Mouse (Mus musculus): ENCODE measurements around the gene Ppp6r3. TPM values are rescaled to one million over a fixed set of nuclear protein-coding genes. Genes with fewer than 3 reads are reported as not detected.

Ppp6r3 gene
- polyA plus RNA-seq, 1 experiment from 2014 or later: 81.1 TPM

- Histone ChIP-seq H3K4me3 (ENCODE audit: low read length) (no peak overlapping the region), H3K4me2 (replicated peaks; ENCODE audit: low read depth, low read length) (no peak overlapping the region), H3K9me3 (ENCODE audit: control insufficient read depth, low read length) (no peaks in the 10 kb centered on the region), H3K27me3 (ENCODE audit: control insufficient read depth, insufficient read depth, low read length) (no peaks in the 10 kb centered on the region), H3K27ac (ENCODE audit: low read depth, low read length) (no peak overlapping the region), H3K36me3 (ENCODE audit: control insufficient read depth, insufficient read depth, low read length) (no peaks in the 10 kb centered on the region), H3K4me1 (ENCODE audit: control insufficient read depth, insufficient read depth, low read length) (0 out of 2 replicates have a peak, but pooled peaks cover 8% of the 10 kb centered on the region), H3K9ac (ENCODE audit: low read depth, low read length) (no peak overlapping the region)
- 85% methylated on average over 2 of the region's 2 CpGs for WGBS
- ATAC-seq (ENCODE audit: low FRiP score, low TSS enrichment): no peak
These were observed 19.3 kb downstream of the Ppp6r3 start for GRCm38 (mm10) chr19:3556169-3556827.

- Histone ChIP-seq H3K4me1 (ENCODE audit: control insufficient read depth, insufficient read depth, low read length) (0 out of 2 replicates have a peak, but pooled peaks cover 8% of the 10 kb centered on the region), H3K9ac (ENCODE audit: low read depth, low read length) (no peak overlapping the region), H3K4me3 (ENCODE audit: low read length) (no peak overlapping the region), H3K9me3 (ENCODE audit: control insufficient read depth, low read length) (no peaks in the 10 kb centered on the region), H3K4me2 (replicated peaks; ENCODE audit: low read depth, low read length) (no peak overlapping the region), H3K27ac (ENCODE audit: low read depth, low read length) (no peak overlapping the region), H3K27me3 (ENCODE audit: control insufficient read depth, insufficient read depth, low read length) (no peaks in the 10 kb centered on the region), H3K36me3 (ENCODE audit: control insufficient read depth, insufficient read depth, low read length) (no peaks in the 10 kb centered on the region)
- WGBS: 97% methylated on average over 8 of the region's 8 CpGs
- ATAC-seq (ENCODE audit: low FRiP score, low TSS enrichment): no peak
These were observed 20.8 kb downstream of the Ppp6r3 start for GRCm38 (mm10) chr19:3554785-3555184.

- H3K4me1 ChIP-seq (ENCODE audit: control insufficient read depth, insufficient read depth, low read length): 0 out of 2 replicates have a peak, but pooled peaks cover 8% of the 10 kb centered on the region
- H3K4me3 ChIP-seq (ENCODE audit: low read length): no peak overlapping the region
- no peak overlapping the region for H3K4me2 ChIP-seq (replicated peaks; ENCODE audit: low read depth, low read length)
- no peak overlapping the region for H3K9ac ChIP-seq (ENCODE audit: low read depth, low read length)
- H3K27me3 ChIP-seq (ENCODE audit: control insufficient read depth, insufficient read depth, low read length): no peaks in the 10 kb centered on the region
- 0 out of 2 replicates have a peak, but pooled peaks cover 3% of the 10 kb centered on the region for H3K36me3 ChIP-seq (ENCODE audit: control insufficient read depth, insufficient read depth, low read length)
- WGBS: 42% methylated on average over 4 of the region's 4 CpGs
- ATAC-seq (ENCODE audit: low FRiP score, low TSS enrichment): 0 out of 2 replicates have a peak, but pooled peaks have one; percentile 52
- H3K27ac ChIP-seq (ENCODE audit: low read depth, low read length): no peak overlapping the region
- H3K9me3 ChIP-seq (ENCODE audit: control insufficient read depth, low read length): no peaks in the 10 kb centered on the region
These were observed 23.9 kb downstream of the Ppp6r3 start for GRCm38 (mm10) chr19:3551573-3552159.

GRCm38 (mm10) chr19:3550101-3550500, 25.4 kb downstream of the Ppp6r3 start:
- no peak overlapping the region for H3K27ac ChIP-seq (ENCODE audit: low read depth, low read length)
- H3K4me2 ChIP-seq (replicated peaks; ENCODE audit: low read depth, low read length): no peak overlapping the region
- H3K4me1 ChIP-seq (ENCODE audit: control insufficient read depth, insufficient read depth, low read length): 0 out of 2 replicates have a peak, but pooled peaks cover 8% of the 10 kb centered on the region
- no peak overlapping the region for H3K4me3 ChIP-seq (ENCODE audit: low read length)
- H3K9ac ChIP-seq (ENCODE audit: low read depth, low read length): no peak overlapping the region
- no peaks in the 10 kb centered on the region for H3K27me3 ChIP-seq (ENCODE audit: control insufficient read depth, insufficient read depth, low read length)
- WGBS: 97% methylated on average over 1 of the region's 1 CpGs
- H3K36me3 ChIP-seq (ENCODE audit: control insufficient read depth, insufficient read depth, low read length): peaks cover 3% of the 10 kb centered on the region; the same call in 1 of the 2 replicates
- H3K9me3 ChIP-seq (ENCODE audit: control insufficient read depth, low read length): no peaks in the 10 kb centered on the region
- ATAC-seq (ENCODE audit: low FRiP score, low TSS enrichment): no peak

- H3K27ac ChIP-seq (ENCODE audit: low read depth, low read length): no peak overlapping the region
- no peak for ATAC-seq (ENCODE audit: low FRiP score, low TSS enrichment)
- H3K9ac ChIP-seq (ENCODE audit: low read depth, low read length): no peak overlapping the region
- WGBS: 94% methylated on average over 1 of the region's 1 CpGs
- H3K4me2 ChIP-seq (replicated peaks; ENCODE audit: low read depth, low read length): no peak overlapping the region
- H3K4me3 ChIP-seq (ENCODE audit: low read length): no peak overlapping the region
- H3K27me3 ChIP-seq (ENCODE audit: control insufficient read depth, insufficient read depth, low read length): no peaks in the 10 kb centered on the region
- H3K9me3 ChIP-seq (ENCODE audit: control insufficient read depth, low read length): no peaks in the 10 kb centered on the region
- peaks cover 3% of the 10 kb centered on the region; the same call in 1 of the 2 replicates for H3K36me3 ChIP-seq (ENCODE audit: control insufficient read depth, insufficient read depth, low read length)
- H3K4me1 ChIP-seq (ENCODE audit: control insufficient read depth, insufficient read depth, low read length): 0 out of 2 replicates have a peak, but pooled peaks cover 8% of the 10 kb centered on the region
These were observed 26.3 kb downstream of the Ppp6r3 start for GRCm38 (mm10) chr19:3549263-3549662.

GRCm38 (mm10) chr19:3548311-3548710, 27.2 kb downstream of the Ppp6r3 start:
- 88% methylated on average over 1 of the region's 1 CpGs for WGBS
- ATAC-seq (ENCODE audit: low FRiP score, low TSS enrichment): no peak
- no peak overlapping the region for H3K4me2 ChIP-seq (replicated peaks; ENCODE audit: low read depth, low read length)

GRCm38 (mm10) chr19:3544995-3545394, 30.6 kb downstream of the Ppp6r3 start:
- H3K9me3 ChIP-seq (ENCODE audit: control insufficient read depth, low read length): no peaks in the 10 kb centered on the region
- no peaks in the 10 kb centered on the region for H3K27me3 ChIP-seq (ENCODE audit: control insufficient read depth, insufficient read depth, low read length)
- H3K36me3 ChIP-seq (ENCODE audit: control insufficient read depth, insufficient read depth, low read length): peaks cover 23% of the 10 kb centered on the region
- H3K4me2 ChIP-seq (replicated peaks; ENCODE audit: low read depth, low read length): no peak overlapping the region
- 93% methylated on average over 2 of the region's 2 CpGs for WGBS
- ATAC-seq (ENCODE audit: low FRiP score, low TSS enrichment): no peak
- H3K9ac ChIP-seq (ENCODE audit: low read depth, low read length): no peak overlapping the region
- H3K4me3 ChIP-seq (ENCODE audit: low read length): no peak overlapping the region
- H3K27ac ChIP-seq (ENCODE audit: low read depth, low read length): no peak overlapping the region
- H3K4me1 ChIP-seq (ENCODE audit: control insufficient read depth, insufficient read depth, low read length): no peaks in the 10 kb centered on the region

More at GRCm38 (mm10) chr19:3548311-3548710, 27.2 kb downstream of the Ppp6r3 start:
- H3K4me3 ChIP-seq (ENCODE audit: low read length): no peak overlapping the region
- no peaks in the 10 kb centered on the region for H3K27me3 ChIP-seq (ENCODE audit: control insufficient read depth, insufficient read depth, low read length)
- H3K27ac ChIP-seq (ENCODE audit: low read depth, low read length): no peak overlapping the region
- H3K4me1 ChIP-seq (ENCODE audit: control insufficient read depth, insufficient read depth, low read length): 0 out of 2 replicates have a peak, but pooled peaks cover 8% of the 10 kb centered on the region
- H3K9ac ChIP-seq (ENCODE audit: low read depth, low read length): no peak overlapping the region
- no peaks in the 10 kb centered on the region for H3K9me3 ChIP-seq (ENCODE audit: control insufficient read depth, low read length)
- peaks cover 10% of the 10 kb centered on the region for H3K36me3 ChIP-seq (ENCODE audit: control insufficient read depth, insufficient read depth, low read length)

- no peak overlapping the region for H3K4me3 ChIP-seq (ENCODE audit: low read length)
- H3K36me3 ChIP-seq (ENCODE audit: control insufficient read depth, insufficient read depth, low read length): peaks cover 26% of the 10 kb centered on the region
- no peaks in the 10 kb centered on the region for H3K4me1 ChIP-seq (ENCODE audit: control insufficient read depth, insufficient read depth, low read length)
- 97% methylated on average over 4 of the region's 4 CpGs for WGBS
- no peak overlapping the region for H3K9ac ChIP-seq (ENCODE audit: low read depth, low read length)
- H3K9me3 ChIP-seq (ENCODE audit: control insufficient read depth, low read length): no peaks in the 10 kb centered on the region
- H3K4me2 ChIP-seq (replicated peaks; ENCODE audit: low read depth, low read length): no peak overlapping the region
- H3K27me3 ChIP-seq (ENCODE audit: control insufficient read depth, insufficient read depth, low read length): no peaks in the 10 kb centered on the region
- H3K27ac ChIP-seq (ENCODE audit: low read depth, low read length): no peak overlapping the region
- no peak for ATAC-seq (ENCODE audit: low FRiP score, low TSS enrichment)
These were observed 33.0 kb downstream of the Ppp6r3 start for GRCm38 (mm10) chr19:3542591-3542990.

GRCm38 (mm10) chr19:3540997-3541396, 34.6 kb downstream of the Ppp6r3 start:
- H3K27ac ChIP-seq (ENCODE audit: low read depth, low read length): no peak overlapping the region
- ATAC-seq (ENCODE audit: low FRiP score, low TSS enrichment): no peak
- 95% methylated on average over 5 of the region's 5 CpGs for WGBS
- peaks cover 23% of the 10 kb centered on the region for H3K36me3 ChIP-seq (ENCODE audit: control insufficient read depth, insufficient read depth, low read length)
- H3K9me3 ChIP-seq (ENCODE audit: control insufficient read depth, low read length): no peaks in the 10 kb centered on the region
- no peak overlapping the region for H3K4me3 ChIP-seq (ENCODE audit: low read length)
- H3K27me3 ChIP-seq (ENCODE audit: control insufficient read depth, insufficient read depth, low read length): no peaks in the 10 kb centered on the region
- no peaks in the 10 kb centered on the region for H3K4me1 ChIP-seq (ENCODE audit: control insufficient read depth, insufficient read depth, low read length)
- H3K9ac ChIP-seq (ENCODE audit: low read depth, low read length): no peak overlapping the region
- H3K4me2 ChIP-seq (replicated peaks; ENCODE audit: low read depth, low read length): no peak overlapping the region
